Mouse (Mus musculus) olfactory bulb, adult 2 months (tissue): ENCODE results near the gene Birc2.

Experiments used
- CTCF ChIP-seq: fragments of 200-500 bp; IDR thresholded peaks from 2 replicates; pipeline ENCODE4 v1.5.1; 2012; ENCODE audit warnings: low read depth, mild to moderate bottlenecking, low read length, moderate library complexity; ENCODE audit not compliant: insufficient read depth
- POLR2A ChIP-seq: fragments of 200-500 bp; IDR thresholded peaks from 2 replicates; pipeline ENCODE4 v1.6.1; 2012; ENCODE audit warnings: mild to moderate bottlenecking, low read depth, low read length, moderate library complexity; ENCODE audit not compliant: insufficient read depth

GRCm38 (mm10) chr9:7775986-7776385 lies 60.9 kb downstream of the Birc2 start:
- TF ChIP-seq POLR2A (no peak), CTCF (no peak)
